Mouse (Mus musculus): Measurements from ENCODE around the gene Cytip.
"Not testable (repeated sequence)": the region's sequence is repeated elsewhere in the genome, so short reads cannot be mapped to it uniquely, and the experiment has no call there.

The Cytip gene

DNA sequence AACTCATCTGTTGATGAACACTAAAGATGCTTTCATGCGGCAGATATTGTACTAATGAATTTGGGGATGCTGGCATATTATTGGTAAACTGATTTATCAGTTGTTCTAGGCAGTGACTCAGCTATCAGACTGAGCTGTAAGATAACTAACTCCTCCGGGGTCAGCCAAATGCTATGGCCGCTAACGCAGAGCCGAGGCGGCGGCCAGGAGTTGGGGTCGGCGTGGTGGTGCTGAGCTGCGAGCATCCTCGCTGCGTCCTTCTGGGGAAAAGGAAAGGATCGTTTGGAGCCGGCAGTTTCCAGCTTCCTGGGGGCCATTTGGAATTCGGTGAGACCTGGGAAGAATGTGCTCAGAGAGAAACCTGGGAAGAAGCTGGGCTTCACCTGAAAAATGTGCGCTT is 87.4 kb downstream of the Cytip start:
- DNase-seq (ENCODE audit: low spot score in 2 of 2), result not testable (repeated sequence)

DNA sequence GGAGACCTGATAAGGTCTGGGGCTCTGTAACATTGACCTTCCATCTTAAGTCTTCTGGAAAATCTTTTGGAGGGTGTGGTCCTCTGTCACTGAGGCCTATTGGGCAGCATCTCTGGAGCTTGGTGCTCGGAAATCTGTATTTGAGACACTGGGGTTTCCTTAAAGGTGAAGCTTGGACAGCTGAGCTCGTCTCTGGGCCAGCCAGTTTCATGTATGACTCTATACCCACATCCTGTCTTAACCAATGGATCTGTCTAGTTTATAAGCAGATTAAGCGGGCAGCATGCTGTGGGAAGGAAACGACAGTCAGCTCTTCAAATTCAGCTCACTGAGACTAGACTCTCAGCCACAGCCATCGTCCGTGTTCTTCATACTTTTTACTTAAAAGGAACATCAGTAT is 88.3 kb downstream of the Cytip start:
- DNase-seq (ENCODE audit: low spot score in 2 of 2), result no peak

DNA sequence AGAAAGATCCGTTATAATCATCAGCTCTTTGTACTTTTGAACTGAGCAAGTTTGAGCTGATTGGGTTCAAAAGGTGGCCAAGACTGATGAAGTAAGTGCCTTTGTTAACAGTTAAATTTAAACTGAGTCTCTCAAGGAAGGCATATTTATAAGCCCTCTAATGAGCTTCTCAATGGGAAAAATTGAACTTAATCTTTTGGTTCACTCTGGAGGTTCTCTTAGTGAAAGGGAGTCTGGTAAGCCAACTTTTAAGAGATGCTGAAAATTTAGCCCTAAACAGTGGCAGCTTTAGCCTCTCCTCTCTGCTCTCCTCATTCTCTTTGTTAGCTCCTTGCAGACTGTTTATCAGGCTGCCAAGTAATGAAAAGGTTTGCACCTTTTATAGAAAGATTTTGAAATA is 100.5 kb downstream of the Cytip start:
- DNase-seq (ENCODE audit: low spot score in 2 of 2), result no peak

DNA sequence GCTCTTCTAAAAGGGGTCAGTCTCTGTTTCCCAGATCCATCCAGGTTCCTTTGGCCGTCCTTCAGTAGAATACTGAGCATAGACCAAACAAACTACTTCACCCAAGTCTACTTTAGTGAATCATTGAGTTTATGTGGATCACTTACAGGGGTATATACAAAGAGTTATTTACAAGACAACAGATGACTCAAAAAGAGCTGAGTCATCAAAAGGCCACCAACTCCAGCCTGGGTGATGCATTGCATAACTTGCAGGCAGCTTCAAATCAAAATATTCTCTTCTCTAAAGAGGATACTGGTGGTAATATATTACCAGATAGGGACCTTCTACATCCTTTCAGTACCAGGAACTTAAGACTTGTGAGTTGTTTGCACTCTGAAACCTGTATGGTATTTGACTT is 108.9 kb downstream of the Cytip start:
- no peak for DNase-seq (ENCODE audit: low spot score in 2 of 2)

DNA sequence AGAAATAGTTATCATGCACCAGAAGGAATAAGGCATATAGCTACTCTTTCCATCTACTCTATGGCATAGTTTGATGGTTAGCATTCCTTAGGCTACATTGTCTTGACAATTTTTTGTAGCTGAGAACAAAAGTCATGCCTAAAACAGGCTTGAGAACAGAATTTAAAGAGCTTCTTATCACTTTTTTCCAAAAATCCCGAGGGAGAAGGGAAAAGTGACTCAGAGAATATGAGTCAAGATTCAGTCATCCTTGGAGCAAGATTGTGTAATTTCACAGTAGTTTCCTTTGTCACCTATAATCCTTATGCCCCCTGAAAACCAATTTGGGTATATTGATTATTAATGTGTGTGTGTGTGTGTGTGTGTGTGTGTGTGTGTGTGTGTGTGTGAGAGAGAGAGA is 115.5 kb downstream of the Cytip start:
- no peak for DNase-seq (ENCODE audit: low spot score in 2 of 2)
